Mouse (Mus musculus): ENCODE data around the gene Mecom. TPM values are rescaled to one million over a fixed set of nuclear protein-coding genes. Genes with fewer than 3 reads are reported as not detected.
"Not testable (repeated sequence)": the region's sequence is repeated elsewhere in the genome, so short reads cannot be mapped to it uniquely, and the experiment has no call there.

Gene Mecom
- polyA plus RNA-seq, 1 experiment from 2014 or later = 10.2 TPM

DNA sequence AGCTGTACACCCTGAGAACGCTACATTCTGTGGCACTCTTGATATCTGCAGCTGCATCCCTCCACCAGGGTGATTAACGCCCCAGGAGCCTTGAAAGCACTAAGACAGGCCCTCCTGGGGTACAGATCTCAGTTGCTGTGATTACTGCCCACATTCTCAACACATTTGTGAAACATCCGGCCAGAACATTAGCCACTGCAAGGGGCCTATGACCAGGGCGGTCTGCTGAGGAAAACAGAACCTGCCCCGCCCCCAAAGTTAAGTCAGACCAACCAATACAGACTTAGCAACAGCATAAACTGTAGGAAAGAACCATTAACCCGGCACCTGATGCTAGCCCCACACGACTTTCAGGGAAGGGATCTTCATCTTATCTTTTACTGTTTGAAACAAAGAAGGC is 109.8 kb downstream of the Mecom start:
- no peak for ATAC-seq
- no peak overlapping the region for H3K4me3 ChIP-seq (ENCODE audit: low read length)
- H3K4me2 ChIP-seq (ENCODE audit: low read depth, low read length) = no peak overlapping the region
- H3K36me3 ChIP-seq (ENCODE audit: control insufficient read depth, insufficient read depth, low read length) = no peaks in the 10 kb centered on the region
- H3K9me3 ChIP-seq (ENCODE audit: control insufficient read depth, low read length) = no peaks in the 10 kb centered on the region
- no peak overlapping the region for H3K9ac ChIP-seq (ENCODE audit: low read depth, low read length)
- H3K27me3 ChIP-seq (replicated peaks; ENCODE audit: control insufficient read depth, insufficient read depth, low read length) = no peaks in the 10 kb centered on the region
- no peaks in the 10 kb centered on the region for H3K4me1 ChIP-seq (ENCODE audit: control insufficient read depth, insufficient read depth, low read length)
- 43% methylated on average over 7 of the region's 7 CpGs for WGBS
- H3K27ac ChIP-seq (ENCODE audit: low read length) = no peak overlapping the region

DNA sequence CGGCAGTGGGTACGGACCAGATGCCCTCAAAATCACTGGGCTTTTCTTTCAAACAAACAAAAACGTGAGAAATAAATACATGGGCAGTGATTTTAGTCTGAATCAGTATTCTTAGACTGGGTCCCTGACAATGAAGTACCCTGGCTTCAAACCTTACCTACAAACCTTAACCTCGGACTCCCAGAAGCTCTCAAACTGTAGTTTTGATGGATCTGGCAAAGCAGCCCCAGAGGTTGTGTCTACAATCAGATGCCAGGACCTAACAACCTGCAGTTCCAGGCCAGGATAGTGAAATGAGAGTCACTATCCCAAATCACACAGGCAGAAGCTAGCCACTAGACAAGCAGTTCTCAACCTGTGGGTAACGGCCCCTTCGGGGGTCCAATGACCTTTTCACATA is 111.2 kb downstream of the Mecom start:
- Histone ChIP-seq H3K4me2 (ENCODE audit: low read depth, low read length) (no peak overlapping the region), H3K9ac (ENCODE audit: low read depth, low read length) (no peak overlapping the region), H3K36me3 (ENCODE audit: control insufficient read depth, insufficient read depth, low read length) (no peaks in the 10 kb centered on the region), H3K4me1 (ENCODE audit: control insufficient read depth, insufficient read depth, low read length) (no peaks in the 10 kb centered on the region), H3K27me3 (replicated peaks; ENCODE audit: control insufficient read depth, insufficient read depth, low read length) (no peaks in the 10 kb centered on the region), H3K4me3 (ENCODE audit: low read length) (no peak overlapping the region), H3K27ac (ENCODE audit: low read length) (no peak overlapping the region), H3K9me3 (ENCODE audit: control insufficient read depth, low read length) (no peaks in the 10 kb centered on the region)
- WGBS = 83% methylated on average over 6 of the region's 6 CpGs
- no peak for ATAC-seq

DNA sequence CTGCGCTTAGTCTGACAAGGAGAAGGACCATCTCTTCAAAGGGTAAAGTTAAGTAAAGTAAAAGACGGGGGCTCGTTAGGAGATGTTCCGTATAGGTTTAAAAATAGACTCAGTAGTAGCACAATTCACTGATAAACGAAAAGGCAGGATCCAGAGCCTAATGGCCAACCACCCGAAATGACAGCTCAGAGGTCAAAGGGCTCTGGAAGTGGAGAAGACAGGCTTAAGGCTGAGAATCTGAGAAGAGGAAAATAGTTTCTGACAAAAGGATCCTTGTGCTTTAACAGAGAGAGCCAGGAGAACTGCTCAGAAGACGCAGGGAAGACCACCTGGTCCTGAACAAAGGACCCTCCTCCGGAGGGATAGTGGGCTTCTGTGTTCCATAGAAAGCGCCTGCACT is 111.7 kb downstream of the Mecom start:
- no peak for ATAC-seq
- H3K4me2 ChIP-seq (ENCODE audit: low read depth, low read length) = no peak overlapping the region
- H3K27me3 ChIP-seq (replicated peaks; ENCODE audit: control insufficient read depth, insufficient read depth, low read length) = no peaks in the 10 kb centered on the region
- H3K9me3 ChIP-seq (ENCODE audit: control insufficient read depth, low read length) = no peaks in the 10 kb centered on the region
- no peaks in the 10 kb centered on the region for H3K36me3 ChIP-seq (ENCODE audit: control insufficient read depth, insufficient read depth, low read length)
- H3K27ac ChIP-seq (ENCODE audit: low read length) = no peak overlapping the region
- no peak overlapping the region for H3K9ac ChIP-seq (ENCODE audit: low read depth, low read length)
- H3K4me3 ChIP-seq (ENCODE audit: low read length) = no peak overlapping the region
- no peaks in the 10 kb centered on the region for H3K4me1 ChIP-seq (ENCODE audit: control insufficient read depth, insufficient read depth, low read length)
- WGBS = 61% methylated on average over 9 of the region's 9 CpGs

DNA sequence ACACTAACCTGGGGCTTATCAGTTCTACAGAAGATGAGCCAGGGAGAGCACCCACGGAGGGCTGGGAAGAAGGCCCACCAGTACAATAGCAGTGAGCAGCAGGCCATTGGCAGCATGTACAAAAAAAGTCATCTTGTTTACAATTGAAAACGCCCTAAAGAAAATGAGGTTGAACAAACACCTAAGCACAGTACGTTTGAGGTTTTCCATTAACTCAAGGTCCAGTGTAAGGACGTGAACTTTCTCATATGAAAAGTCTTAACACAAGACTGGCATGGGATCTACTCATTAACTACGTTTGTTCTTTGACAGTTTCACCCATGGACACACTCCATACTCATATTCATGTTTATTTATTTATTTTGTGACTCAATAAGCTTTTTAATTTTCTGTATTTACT is 118.9 kb downstream of the Mecom start:
- WGBS = 77% methylated on average over 5 of the region's 5 CpGs
- no peak for ATAC-seq
- Histone ChIP-seq H3K9ac (ENCODE audit: low read depth, low read length) (no peak overlapping the region), H3K36me3 (ENCODE audit: control insufficient read depth, insufficient read depth, low read length) (no peaks in the 10 kb centered on the region), H3K4me3 (ENCODE audit: low read length) (no peak overlapping the region), H3K27me3 (replicated peaks; ENCODE audit: control insufficient read depth, insufficient read depth, low read length) (no peaks in the 10 kb centered on the region), H3K4me1 (ENCODE audit: control insufficient read depth, insufficient read depth, low read length) (no peaks in the 10 kb centered on the region), H3K9me3 (ENCODE audit: control insufficient read depth, low read length) (no peaks in the 10 kb centered on the region), H3K27ac (ENCODE audit: low read length) (no peak overlapping the region), H3K4me2 (ENCODE audit: low read depth, low read length) (no peak overlapping the region)

DNA sequence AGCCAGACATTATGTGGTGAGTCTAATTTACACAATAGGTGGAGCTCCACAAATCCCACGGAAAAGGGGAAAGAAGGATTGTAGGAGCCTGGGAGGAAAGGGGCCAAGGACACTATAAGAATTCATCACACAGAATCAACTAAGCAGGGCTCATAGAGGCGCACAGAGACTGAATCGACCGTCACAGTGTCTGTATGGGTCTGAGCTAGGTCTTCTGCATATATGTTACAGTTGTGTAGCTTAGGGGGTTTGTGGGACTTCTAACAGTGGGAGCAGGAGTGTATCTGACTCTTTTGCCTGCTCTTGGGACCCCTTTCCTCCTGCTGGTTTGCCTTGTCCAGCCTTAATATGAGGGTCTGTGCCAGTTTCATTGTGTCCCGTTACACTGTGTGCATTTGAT is 123.8 kb downstream of the Mecom start:
- no peak overlapping the region for H3K4me2 ChIP-seq (ENCODE audit: low read depth, low read length)
- no peaks in the 10 kb centered on the region for H3K27me3 ChIP-seq (replicated peaks; ENCODE audit: control insufficient read depth, insufficient read depth, low read length)
- H3K27ac ChIP-seq (ENCODE audit: low read length) = no peak overlapping the region
- H3K36me3 ChIP-seq (ENCODE audit: control insufficient read depth, insufficient read depth, low read length) = no peaks in the 10 kb centered on the region
- 79% methylated on average over 5 of the region's 5 CpGs for WGBS
- no peak overlapping the region for H3K4me3 ChIP-seq (ENCODE audit: low read length)
- no peaks in the 10 kb centered on the region for H3K9me3 ChIP-seq (ENCODE audit: control insufficient read depth, low read length)
- no peak overlapping the region for H3K9ac ChIP-seq (ENCODE audit: low read depth, low read length)
- H3K4me1 ChIP-seq (ENCODE audit: control insufficient read depth, insufficient read depth, low read length) = no peaks in the 10 kb centered on the region
- ATAC-seq = no peak

DNA sequence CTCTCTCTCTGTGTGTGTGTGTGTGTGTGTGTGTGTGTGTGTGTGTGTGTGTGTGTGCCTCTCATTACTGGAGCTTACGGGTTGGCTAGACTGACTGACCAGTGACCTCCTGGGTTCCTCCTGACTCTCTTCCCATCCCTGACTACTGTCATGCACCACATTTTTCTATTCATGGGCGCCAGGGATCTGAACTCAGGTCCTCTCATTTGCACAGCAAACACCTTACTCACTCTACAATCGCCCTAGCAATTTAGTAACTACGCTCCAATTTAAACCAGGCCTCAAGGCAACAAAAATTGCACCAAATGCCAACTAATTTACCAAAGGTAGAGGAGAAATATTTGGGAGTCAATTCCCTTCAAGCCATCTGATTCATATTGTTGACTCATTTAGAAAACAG is 125.9 kb downstream of the Mecom start:
- H3K36me3 ChIP-seq (ENCODE audit: control insufficient read depth, insufficient read depth, low read length); H3K9ac ChIP-seq (ENCODE audit: low read depth, low read length); H3K9me3 ChIP-seq (ENCODE audit: control insufficient read depth, low read length); H3K4me1 ChIP-seq (ENCODE audit: control insufficient read depth, insufficient read depth, low read length); ATAC-seq; H3K27me3 ChIP-seq (replicated peaks; ENCODE audit: control insufficient read depth, insufficient read depth, low read length); H3K4me3 ChIP-seq (ENCODE audit: low read length); H3K27ac ChIP-seq (ENCODE audit: low read length); H3K4me2 ChIP-seq (ENCODE audit: low read depth, low read length): not testable (repeated sequence)
- 88% methylated on average over 4 of the region's 4 CpGs for WGBS

DNA sequence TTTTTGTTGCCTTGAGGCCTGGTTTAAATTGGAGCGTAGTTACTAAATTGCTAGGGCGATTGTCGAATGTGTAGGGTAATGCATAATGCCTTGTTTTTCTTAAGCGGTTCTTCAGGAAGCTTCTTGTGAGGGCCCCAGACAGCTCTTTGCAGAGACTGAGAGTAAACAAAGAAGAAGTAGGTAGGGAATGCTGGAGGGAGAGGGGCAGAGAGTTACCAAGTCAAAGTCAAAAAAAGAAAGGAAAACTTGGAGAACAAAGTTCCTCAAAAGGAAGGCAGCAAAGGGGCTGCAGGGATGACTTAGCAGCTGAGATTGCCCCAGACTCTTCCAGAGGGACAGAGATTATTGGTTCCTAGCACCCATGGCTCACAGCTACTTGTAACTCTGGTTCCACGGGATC is 126.9 kb downstream of the Mecom start:
- Histone ChIP-seq H3K4me2 (ENCODE audit: low read depth, low read length) (no peak overlapping the region), H3K4me3 (ENCODE audit: low read length) (no peak overlapping the region), H3K36me3 (ENCODE audit: control insufficient read depth, insufficient read depth, low read length) (no peaks in the 10 kb centered on the region), H3K9ac (ENCODE audit: low read depth, low read length) (no peak overlapping the region), H3K27ac (ENCODE audit: low read length) (no peak overlapping the region), H3K27me3 (replicated peaks; ENCODE audit: control insufficient read depth, insufficient read depth, low read length) (no peaks in the 10 kb centered on the region), H3K9me3 (ENCODE audit: control insufficient read depth, low read length) (no peaks in the 10 kb centered on the region), H3K4me1 (ENCODE audit: control insufficient read depth, insufficient read depth, low read length) (peaks cover 3% of the 10 kb centered on the region)
- WGBS = 68% methylated on average over 5 of the region's 5 CpGs
- no peak for ATAC-seq

DNA sequence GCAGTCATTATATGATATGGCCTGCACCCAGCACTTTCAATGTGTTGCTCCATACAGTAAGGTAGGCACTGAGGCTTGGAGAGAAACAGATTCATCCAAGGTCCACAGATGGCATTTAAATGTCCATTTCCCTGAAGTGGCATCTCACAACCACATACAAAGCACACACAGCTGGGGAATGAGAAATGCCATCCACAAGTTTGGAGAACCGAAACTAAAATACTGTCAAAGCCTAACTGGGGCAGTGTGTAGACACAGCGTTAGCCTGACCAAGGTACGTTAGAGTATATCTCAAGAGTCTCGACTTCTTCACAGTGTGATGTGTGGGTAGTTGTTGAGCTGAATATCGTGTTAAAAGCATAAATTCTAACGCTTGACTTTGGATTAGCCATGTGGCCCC is 133.6 kb downstream of the Mecom start:
- no peak for ATAC-seq
- H3K36me3 ChIP-seq (ENCODE audit: control insufficient read depth, insufficient read depth, low read length) = no peaks in the 10 kb centered on the region
- no peaks in the 10 kb centered on the region for H3K27me3 ChIP-seq (replicated peaks; ENCODE audit: control insufficient read depth, insufficient read depth, low read length)
- H3K27ac ChIP-seq (ENCODE audit: low read length) = no peak overlapping the region
- peaks cover 3% of the 10 kb centered on the region for H3K4me1 ChIP-seq (ENCODE audit: control insufficient read depth, insufficient read depth, low read length)
- no peaks in the 10 kb centered on the region for H3K9me3 ChIP-seq (ENCODE audit: control insufficient read depth, low read length)
- H3K4me2 ChIP-seq (ENCODE audit: low read depth, low read length) = no peak overlapping the region
- 88% methylated on average over 6 of the region's 6 CpGs for WGBS
- H3K4me3 ChIP-seq (ENCODE audit: low read length) = no peak overlapping the region
- H3K9ac ChIP-seq (ENCODE audit: low read depth, low read length) = no peak overlapping the region

DNA sequence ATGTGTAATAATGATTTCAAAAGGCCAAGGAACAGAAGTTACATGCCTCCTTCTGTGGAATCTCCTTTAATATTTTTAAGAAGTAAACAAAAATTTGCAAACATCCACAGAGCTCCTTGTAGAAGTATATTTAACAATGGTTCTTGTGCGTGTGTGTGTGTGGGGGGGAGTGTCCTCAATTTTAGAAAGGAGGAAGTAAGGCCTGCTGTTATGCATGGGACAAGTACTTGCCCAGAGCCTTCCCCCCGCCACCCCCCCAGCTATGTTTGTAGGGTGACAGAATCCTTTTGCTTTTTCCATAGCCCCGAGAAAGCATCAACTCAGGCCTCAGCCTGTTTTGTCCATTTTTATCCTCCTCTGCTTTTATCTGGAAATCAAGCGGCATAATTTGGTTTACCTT is 137.0 kb downstream of the Mecom start:
- Histone ChIP-seq H3K27me3 (replicated peaks; ENCODE audit: control insufficient read depth, insufficient read depth, low read length) (no peaks in the 10 kb centered on the region), H3K4me1 (ENCODE audit: control insufficient read depth, insufficient read depth, low read length) (no peaks in the 10 kb centered on the region), H3K27ac (ENCODE audit: low read length) (no peak overlapping the region), H3K9ac (ENCODE audit: low read depth, low read length) (no peak overlapping the region), H3K36me3 (ENCODE audit: control insufficient read depth, insufficient read depth, low read length) (no peaks in the 10 kb centered on the region), H3K9me3 (ENCODE audit: control insufficient read depth, low read length) (no peaks in the 10 kb centered on the region), H3K4me3 (ENCODE audit: low read length) (no peak overlapping the region), H3K4me2 (ENCODE audit: low read depth, low read length) (no peak overlapping the region)
- no peak for ATAC-seq
- WGBS = 70% methylated on average over 4 of the region's 4 CpGs

DNA sequence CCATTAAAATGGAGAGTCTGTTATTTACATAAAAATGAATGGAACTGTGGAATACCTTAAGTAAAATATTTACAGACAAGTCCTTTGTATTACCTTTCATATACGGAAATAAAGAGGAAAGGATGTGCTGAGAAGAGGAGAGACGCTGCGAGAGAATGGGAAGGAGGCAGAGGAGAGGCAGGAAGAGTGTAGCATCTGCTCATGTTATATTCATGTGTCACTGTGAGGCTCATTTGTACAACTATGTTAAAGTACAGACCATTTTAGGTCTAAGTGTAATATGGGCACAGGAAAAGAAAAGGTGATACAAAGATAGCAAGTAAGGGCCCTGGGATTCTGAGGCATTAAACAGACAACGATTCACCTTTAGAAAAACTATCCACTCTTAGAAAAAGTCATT is 143.0 kb downstream of the Mecom start:
- no peaks in the 10 kb centered on the region for H3K27me3 ChIP-seq (replicated peaks; ENCODE audit: control insufficient read depth, insufficient read depth, low read length)
- H3K4me3 ChIP-seq (ENCODE audit: low read length) = no peak overlapping the region
- no peaks in the 10 kb centered on the region for H3K9me3 ChIP-seq (ENCODE audit: control insufficient read depth, low read length)
- H3K9ac ChIP-seq (ENCODE audit: low read depth, low read length) = no peak overlapping the region
- H3K4me1 ChIP-seq (ENCODE audit: control insufficient read depth, insufficient read depth, low read length) = no peaks in the 10 kb centered on the region
- 71% methylated on average over 4 of the region's 4 CpGs for WGBS
- no peak overlapping the region for H3K4me2 ChIP-seq (ENCODE audit: low read depth, low read length)
- no peak overlapping the region for H3K27ac ChIP-seq (ENCODE audit: low read length)
- H3K36me3 ChIP-seq (ENCODE audit: control insufficient read depth, insufficient read depth, low read length) = no peaks in the 10 kb centered on the region
- no peak for ATAC-seq
